In genomic region chr6:83125331-83125730, GRCm38 (mm10) we compare ENCODE assay signal across 7 mouse cellular contexts. TPM values are rescaled to one million over a fixed set of nuclear protein-coding genes. Genes with fewer than 3 reads are reported as not detected.
DNase-seq lines count a peak whose midpoint lies in the region; ATAC-seq and TF ChIP-seq lines count a peak whose summit lies in the region.

Gene Ino80b (minus strand): TSS chr6:83125431.

- no peak for DNase-seq in testis, postnatal 14 days (ENCODE audit: low spot score)
- no peak for DNase-seq in hindbrain, embryonic 10.5 days (ENCODE audit: low spot score)
- DNase-seq in liver, embryonic 13.5 days, result no peak
- no peak for DNase-seq in embryo, embryonic 10 days (ENCODE audit: low spot score)
- DNase-seq in c-Kit-positive CD71-positive TER-119-positive erythroid progenitor cells, embryonic 14.5 days (ENCODE audit: low spot score), result no peak

- WGBS in embryonic facial prominence, embryonic 15.5 days, result 31% methylated on average over 5 of the region's 5 CpGs
- 27% methylated on average over 5 of the region's 5 CpGs for WGBS in hindbrain, embryonic 10.5 days
- WGBS in liver, embryonic 13.5 days (ENCODE audit: insufficient replicate concordance), result 34% methylated on average over 5 of the region's 5 CpGs

- peak within 1 kb of the TSS; percentile 90 for H3K4me2 ChIP-seq in embryonic facial prominence, embryonic 15.5 days (replicated peaks)
- peak within 1 kb of the TSS; percentile 86 for H3K4me2 ChIP-seq in liver, embryonic 13.5 days

- TF ChIP-seq CTCF in testis, adult 2 months (IDR thresholded peaks at IDR 0.05; ENCODE audit: control insufficient read depth, insufficient read depth, insufficient replicate concordance, low read depth, low read length), result no peak

- no peak for ATAC-seq in embryonic facial prominence, embryonic 15.5 days (ENCODE audit: insufficient number of reproducible peaks, low FRiP score, low TSS enrichment, low read depth)
- no peak for ATAC-seq in liver, embryonic 13.5 days (ENCODE audit: low read depth)

- H3K9me3 ChIP-seq in embryonic facial prominence, embryonic 15.5 days (replicated peaks), result no peaks in the 10 kb centered on the region
- no peaks in the 10 kb centered on the region for H3K9me3 ChIP-seq in hindbrain, embryonic 10.5 days
- H3K9me3 ChIP-seq in liver, embryonic 13.5 days (replicated peaks), result no peaks in the 10 kb centered on the region

- peak within 1 kb of the TSS; percentile 82 for H3K27ac ChIP-seq in testis, adult 2 months (ENCODE audit: control insufficient read depth, insufficient read depth, low read depth, low read length)
- H3K27ac ChIP-seq in embryonic facial prominence, embryonic 15.5 days (replicated peaks), result peak within 1 kb of the TSS; percentile 85
- H3K27ac ChIP-seq in hindbrain, embryonic 10.5 days, result peak within 1 kb of the TSS; percentile 93
- H3K27ac ChIP-seq in liver, embryonic 13.5 days, result peak within 1 kb of the TSS; percentile 87

- no peaks in the 10 kb centered on the region for H3K27me3 ChIP-seq in testis, adult 2 months (ENCODE audit: control insufficient read depth, insufficient read depth, low read length)
- no peaks in the 10 kb centered on the region for H3K27me3 ChIP-seq in embryonic facial prominence, embryonic 15.5 days
- no peaks in the 10 kb centered on the region for H3K27me3 ChIP-seq in hindbrain, embryonic 10.5 days (ENCODE audit: insufficient read depth, poor library complexity, severe bottlenecking)
- H3K27me3 ChIP-seq in liver, embryonic 13.5 days, result no peaks in the 10 kb centered on the region

- H3K9ac ChIP-seq in embryonic facial prominence, embryonic 15.5 days, result peak within 1 kb of the TSS; percentile 64
- peak within 1 kb of the TSS; percentile 85 for H3K9ac ChIP-seq in liver, embryonic 13.5 days

- no peaks in the 10 kb centered on the region for H3K36me3 ChIP-seq in testis, adult 2 months (ENCODE audit: control insufficient read depth, insufficient read depth, low read length)
- no peaks in the 10 kb centered on the region for H3K36me3 ChIP-seq in embryonic facial prominence, embryonic 15.5 days
- peaks cover 4% of the 10 kb centered on the region; the same call in 1 of the 2 replicates for H3K36me3 ChIP-seq in hindbrain, embryonic 10.5 days
- H3K36me3 ChIP-seq in liver, embryonic 13.5 days, result peaks cover 9% of the 10 kb centered on the region; the same call in 1 of the 2 replicates

- peak within 1 kb of the TSS; percentile 95 for H3K4me3 ChIP-seq in testis, adult 2 months (ENCODE audit: control insufficient read depth, low read depth, low read length)
- peak within 1 kb of the TSS; percentile 84 for H3K4me3 ChIP-seq in embryonic facial prominence, embryonic 15.5 days (replicated peaks)
- peak within 1 kb of the TSS; percentile 84 for H3K4me3 ChIP-seq in hindbrain, embryonic 10.5 days
- peak within 1 kb of the TSS; percentile 76 for H3K4me3 ChIP-seq in liver, embryonic 13.5 days (replicated peaks)

- TF ChIP-seq POLR2A in testis, adult 2 months (IDR thresholded peaks at IDR 0.05; ENCODE audit: control insufficient read depth, low read depth, low read length), result no peak

- H3K4me1 ChIP-seq in testis, adult 2 months (ENCODE audit: control insufficient read depth, insufficient read depth, low read length), result peaks cover 22% of the 10 kb centered on the region
- H3K4me1 ChIP-seq in embryonic facial prominence, embryonic 15.5 days, result peaks cover 30% of the 10 kb centered on the region
- peaks cover 39% of the 10 kb centered on the region for H3K4me1 ChIP-seq in hindbrain, embryonic 10.5 days (replicated peaks)
- H3K4me1 ChIP-seq in liver, embryonic 13.5 days (replicated peaks), result peaks cover 36% of the 10 kb centered on the region

RNA-seq across cellular contexts. Expression of gene Ino80b, which starts in this region (rescaled TPM):
- 35.0 and 50.6 TPM in 2 replicates for polyA plus RNA-seq in testis, adult 2 months (2012; rRNA removed)
- 18.2 and 18.5 TPM in 2 replicates for polyA plus RNA-seq in embryonic facial prominence, embryonic 15.5 days (2015; fragmentation: Nextera tagmentation; extraction: Ambion mirVana)
- polyA plus RNA-seq in hindbrain, embryonic 10.5 days (2016; fragmentation: Nextera tagmentation; extraction: Ambion mirVana), result 19.8 and 22.8 TPM in 2 replicates
- polyA plus RNA-seq in liver, embryonic 13.5 days (2015; fragmentation: Nextera tagmentation; extraction: Ambion mirVana), result 6.3 and 7.2 TPM in 2 replicates
